Mouse (Mus musculus): ENCODE measurements around the gene Aebp1. TPM values are rescaled to one million over a fixed set of nuclear protein-coding genes. Genes with fewer than 3 reads are reported as not detected.

Aebp1 gene
- polyA plus RNA-seq, 2 experiments = 3.3 to 4.2 TPM

- no peak overlapping the region for H3K27ac ChIP-seq
- no peak overlapping the region for H3K4me3 ChIP-seq (ENCODE audit: insufficient read depth in 1 of 2, low read depth in 2 of 2, low read length in 2 of 2)
- ATAC-seq (ENCODE audit: insufficient read depth) (no peak), DNase-seq (ENCODE audit: low read depth in 3 of 3, low spot score in 3 of 3) (no peak)
- no peak overlapping the region for H3K4me2 ChIP-seq (ENCODE audit: low read depth)
- 42% methylated on average over 1 of the region's 1 CpGs for WGBS (ENCODE audit: insufficient replicate concordance)
- H3K4me1 ChIP-seq (replicated peaks; ENCODE audit: control insufficient read depth in 2 of 2, insufficient read depth in 2 of 2, low read length in 1 of 2) = no peaks in the 10 kb centered on the region
- no peaks in the 10 kb centered on the region for H3K36me3 ChIP-seq (replicated peaks; ENCODE audit: control insufficient read depth, insufficient read depth, low read depth)
- H3K27me3 ChIP-seq (ENCODE audit: control insufficient read depth, insufficient read depth, low read length) = no peaks in the 10 kb centered on the region
- no peaks in the 10 kb centered on the region for H3K9me3 ChIP-seq (ENCODE audit: control insufficient read depth, low read length)
- H3K9ac ChIP-seq (replicated peaks) = no peak overlapping the region
- no peak for TF ChIP-seq EP300 (IDR thresholded peaks at IDR 0.05; ENCODE audit: low read depth)
- no peak for TF ChIP-seq CTCF (IDR thresholded peaks at IDR 0.05; ENCODE audit: low read depth)
Measured at GRCm38 (mm10) chr11:5852314-5852713, 9.4 kb upstream of the Aebp1 start.

- ATAC-seq (ENCODE audit: insufficient read depth) = no peak
- no peak overlapping the region for H3K9ac ChIP-seq (replicated peaks)
- DNase-seq (ENCODE audit: low read depth in 3 of 3, low spot score in 3 of 3) = no peak
- TF ChIP-seq EP300 (IDR thresholded peaks at IDR 0.05; ENCODE audit: low read depth) (no peak), CTCF (IDR thresholded peaks at IDR 0.05; ENCODE audit: low read depth) (no peak)
- H3K36me3 ChIP-seq (replicated peaks; ENCODE audit: control insufficient read depth, insufficient read depth, low read depth) = no peaks in the 10 kb centered on the region
- no peaks in the 10 kb centered on the region for H3K4me1 ChIP-seq (replicated peaks; ENCODE audit: control insufficient read depth in 2 of 2, insufficient read depth in 2 of 2, low read length in 1 of 2)
- no peak overlapping the region for H3K4me2 ChIP-seq (ENCODE audit: low read depth)
- H3K27ac ChIP-seq = no peak overlapping the region
- H3K9me3 ChIP-seq (ENCODE audit: control insufficient read depth, low read length) = no peaks in the 10 kb centered on the region
- no peak overlapping the region for H3K4me3 ChIP-seq (ENCODE audit: insufficient read depth in 1 of 2, low read depth in 2 of 2, low read length in 2 of 2)
- H3K27me3 ChIP-seq (ENCODE audit: control insufficient read depth, insufficient read depth, low read length) = no peaks in the 10 kb centered on the region
Measured at GRCm38 (mm10) chr11:5855481-5855880, 6.3 kb upstream of the Aebp1 start.

- DNase-seq (ENCODE audit: low read depth in 3 of 3, low spot score in 3 of 3) (no peak), ATAC-seq (ENCODE audit: insufficient read depth) (no peak)
- Histone ChIP-seq H3K36me3 (replicated peaks; ENCODE audit: control insufficient read depth, insufficient read depth, low read depth) (no peaks in the 10 kb centered on the region), H3K4me1 (replicated peaks; ENCODE audit: control insufficient read depth in 2 of 2, insufficient read depth in 2 of 2, low read length in 1 of 2) (no peaks in the 10 kb centered on the region), H3K9ac (replicated peaks) (no peak overlapping the region), H3K4me2 (ENCODE audit: low read depth) (no peak overlapping the region), H3K27me3 (ENCODE audit: control insufficient read depth, insufficient read depth, low read length) (0 out of 2 replicates have a peak, but pooled peaks cover under 1% of the 10 kb centered on the region), H3K4me3 (ENCODE audit: insufficient read depth in 1 of 2, low read depth in 2 of 2, low read length in 2 of 2) (no peak overlapping the region), H3K27ac (no peak overlapping the region), H3K9me3 (ENCODE audit: control insufficient read depth, low read length) (no peaks in the 10 kb centered on the region)
- WGBS (ENCODE audit: insufficient replicate concordance) = 51% methylated on average over 7 of the region's 7 CpGs
- TF ChIP-seq CTCF (IDR thresholded peaks at IDR 0.05; ENCODE audit: low read depth) = no peak
- no peak for TF ChIP-seq EP300 (IDR thresholded peaks at IDR 0.05; ENCODE audit: low read depth)
Measured at GRCm38 (mm10) chr11:5855902-5856301, 5.8 kb upstream of the Aebp1 start.

- Histone ChIP-seq H3K4me3 (ENCODE audit: insufficient read depth in 1 of 2, low read depth in 2 of 2, low read length in 2 of 2) (no peak overlapping the region), H3K36me3 (replicated peaks; ENCODE audit: control insufficient read depth, insufficient read depth, low read depth) (no peaks in the 10 kb centered on the region), H3K27ac (no peak overlapping the region), H3K9ac (replicated peaks) (no peak overlapping the region), H3K4me1 (replicated peaks; ENCODE audit: control insufficient read depth in 2 of 2, insufficient read depth in 2 of 2, low read length in 1 of 2) (0 out of 4 replicates have a peak, but pooled peaks cover 0 to 3% of the 10 kb centered on the region in 2 experiments), H3K9me3 (ENCODE audit: control insufficient read depth, low read length) (no peaks in the 10 kb centered on the region), H3K27me3 (ENCODE audit: control insufficient read depth, insufficient read depth, low read length) (peaks cover 7% of the 10 kb centered on the region), H3K4me2 (ENCODE audit: low read depth) (no peak overlapping the region)
- no peak for ATAC-seq (ENCODE audit: insufficient read depth)
- DNase-seq (ENCODE audit: low read depth in 3 of 3, low spot score in 3 of 3) = no peak
- WGBS (ENCODE audit: insufficient replicate concordance) = 62% methylated on average over 8 of the region's 8 CpGs
- TF ChIP-seq CTCF (IDR thresholded peaks at IDR 0.05; ENCODE audit: low read depth) = no peak
- no peak for TF ChIP-seq EP300 (IDR thresholded peaks at IDR 0.05; ENCODE audit: low read depth)
Measured at GRCm38 (mm10) chr11:5856479-5857130, 5.1 kb upstream of the Aebp1 start.

- WGBS (ENCODE audit: insufficient replicate concordance) = 43% methylated on average over 1 of the region's 1 CpGs
- Histone ChIP-seq H3K36me3 (replicated peaks; ENCODE audit: control insufficient read depth, insufficient read depth, low read depth) (no peaks in the 10 kb centered on the region), H3K27ac (no peak overlapping the region), H3K27me3 (ENCODE audit: control insufficient read depth, insufficient read depth, low read length) (peaks cover 22% of the 10 kb centered on the region), H3K4me3 (ENCODE audit: insufficient read depth in 1 of 2, low read depth in 2 of 2, low read length in 2 of 2) (no peak overlapping the region), H3K9ac (replicated peaks) (no peak overlapping the region), H3K9me3 (ENCODE audit: control insufficient read depth, low read length) (no peaks in the 10 kb centered on the region), H3K4me2 (ENCODE audit: low read depth) (no peak overlapping the region), H3K4me1 (replicated peaks; ENCODE audit: control insufficient read depth in 2 of 2, insufficient read depth in 2 of 2, low read length in 1 of 2) (0 out of 4 replicates have a peak, but pooled peaks cover 0 to 3% of the 10 kb centered on the region in 2 experiments)
- DNase-seq (ENCODE audit: low read depth in 3 of 3, low spot score in 3 of 3) (no peak), ATAC-seq (ENCODE audit: insufficient read depth) (no peak)
- TF ChIP-seq EP300 (IDR thresholded peaks at IDR 0.05; ENCODE audit: low read depth) = no peak
- peak; percentile 68 for TF ChIP-seq CTCF (IDR thresholded peaks at IDR 0.05; ENCODE audit: low read depth)
Measured at GRCm38 (mm10) chr11:5858723-5859122, 3.0 kb upstream of the Aebp1 start.

All from liver, embryonic 14.5 days (tissue).